8 mouse cellular contexts compared by ENCODE assay signal in genomic region chr19:48090393-48090792, GRCm38 (mm10).
DNase-seq lines count a peak whose midpoint lies in the region; ATAC-seq and TF ChIP-seq lines count a peak whose summit lies in the region.
"Had no signal": no experiment of that assay in that cellular context is flagged by ENCODE, and none has a peak within 500 bp of the region (broad histone marks: within the 10 kb centered on the region; RNA-seq: fewer than 3 reads in every experiment).

No protein-coding gene starts in this region.

- H3K4me1 ChIP-seq in hindbrain, embryonic 10.5 days (replicated peaks): no peaks in the 10 kb centered on the region
- no peaks in the 10 kb centered on the region for H3K4me1 ChIP-seq in hindbrain, embryonic 14.5 days (replicated peaks; ENCODE audit: control insufficient read depth, insufficient read depth, low read length)
- no peaks in the 10 kb centered on the region for H3K4me1 ChIP-seq in ES-E14 (ENCODE audit: control insufficient read depth in 2 of 2, insufficient read depth in 2 of 2, low read length in 2 of 2, poor library complexity in 1 of 2)
- H3K4me1 ChIP-seq in embryonic fibroblast, embryonic 13.5 days (ENCODE audit: control insufficient read depth, insufficient read depth, low read length): no peaks in the 10 kb centered on the region
- H3K4me1 ChIP-seq: embryonic facial prominence, embryonic 12.5 days had no signal

- WGBS in hindbrain, embryonic 10.5 days: 32% methylated on average over 3 of the region's 3 CpGs
- WGBS in hindbrain, embryonic 14.5 days: 32% methylated on average over 3 of the region's 3 CpGs

- peak; percentile 2 for TF ChIP-seq CTCF in C2C12 (IDR thresholded peaks at IDR 0.05; ENCODE audit: control insufficient read depth, insufficient read depth, insufficient read length)
- TF ChIP-seq CTCF in embryonic fibroblast, embryonic 13.5 days (IDR thresholded peaks at IDR 0.05; ENCODE audit: borderline replicate concordance, insufficient read depth, low read length): peak; percentile 49; the same call in 1 of the 2 replicates

- H3K27me3 ChIP-seq in hindbrain, embryonic 10.5 days (ENCODE audit: insufficient read depth, poor library complexity, severe bottlenecking): no peaks in the 10 kb centered on the region
- H3K27me3 ChIP-seq in hindbrain, embryonic 14.5 days (ENCODE audit: control insufficient read depth, insufficient read depth, low read length): no peaks in the 10 kb centered on the region
- H3K27me3 ChIP-seq in C2C12 (ENCODE audit: control insufficient read depth, insufficient read depth, insufficient read length): peaks cover 5% of the 10 kb centered on the region
- H3K27me3 ChIP-seq: embryonic facial prominence, embryonic 12.5 days had no signal

- peak; percentile 43 for DNase-seq in hindbrain, embryonic 10.5 days (ENCODE audit: low spot score)
- DNase-seq in hindbrain, embryonic 14.5 days (ENCODE audit: low spot score): no peak
- peak; percentile 47 for DNase-seq in ES-E14 (ENCODE audit: low read depth, low spot score)
- DNase-seq in lung, postnatal 10 days: peak; percentile 51

- ATAC-seq in hindbrain, embryonic 14.5 days (ENCODE audit: low FRiP score): no peak
- ATAC-seq in inflammation-experienced regulatory T-cells, adult 6 months: no peak

- H3K79me2 ChIP-seq in C2C12 (ENCODE audit: control insufficient read depth, insufficient read depth): no peaks in the 10 kb centered on the region

- no peaks in the 10 kb centered on the region for H3K79me3 ChIP-seq in C2C12 (ENCODE audit: low read depth)

- H3K27ac ChIP-seq in hindbrain, embryonic 10.5 days: no peak overlapping the region
- H3K27ac ChIP-seq in hindbrain, embryonic 14.5 days: no peak overlapping the region
- no peak overlapping the region for H3K27ac ChIP-seq in ES-E14 (ENCODE audit: insufficient read depth, low read depth, low read length, poor library complexity, severe bottlenecking)
- H3K27ac ChIP-seq in embryonic fibroblast, embryonic 13.5 days (ENCODE audit: insufficient read depth, low read length): no peak overlapping the region
- H3K27ac ChIP-seq: embryonic facial prominence, embryonic 12.5 days had no signal

- H3K36me3 ChIP-seq in hindbrain, embryonic 10.5 days: no peaks in the 10 kb centered on the region
- no peaks in the 10 kb centered on the region for H3K36me3 ChIP-seq in hindbrain, embryonic 14.5 days (replicated peaks; ENCODE audit: control insufficient read depth, insufficient read depth)
- H3K36me3 ChIP-seq in C2C12 (ENCODE audit: control insufficient read depth, insufficient read depth) (no peaks in the 10 kb centered on the region), ES-E14 (ENCODE audit: control insufficient read depth, insufficient read depth, low read length, poor library complexity, severe bottlenecking) (no peaks in the 10 kb centered on the region)
- H3K36me3 ChIP-seq: embryonic facial prominence, embryonic 12.5 days had no signal

- in situ Hi-C loops in ES-E14 (cut with MboI; ENCODE audit: low sequenced_read_pairs in 2 of 2, unreplicated experiment in 2 of 2): no loop called here

- no peak overlapping the region for H3K4me2 ChIP-seq in hindbrain, embryonic 14.5 days (replicated peaks)
- H3K4me2 ChIP-seq: embryonic facial prominence, embryonic 12.5 days had no signal

- no peak overlapping the region for H3K9ac ChIP-seq in hindbrain, embryonic 14.5 days
- H3K9ac ChIP-seq in ES-E14 (ENCODE audit: insufficient read depth, low read depth, low read length, poor library complexity, severe bottlenecking): no peak overlapping the region
- H3K9ac ChIP-seq: embryonic facial prominence, embryonic 12.5 days had no signal

- no peak overlapping the region for H3K4me3 ChIP-seq in hindbrain, embryonic 10.5 days
- H3K4me3 ChIP-seq in hindbrain, embryonic 14.5 days (replicated peaks; ENCODE audit: low read length): no peak overlapping the region
- no peak overlapping the region for H3K4me3 ChIP-seq in C2C12 (ENCODE audit: insufficient read depth, poor library complexity, severe bottlenecking)
- H3K4me3 ChIP-seq in ES-E14 (ENCODE audit: insufficient read depth in 1 of 2, low read depth in 1 of 2, low read length in 2 of 2, poor library complexity in 1 of 2, severe bottlenecking in 1 of 2): no peak overlapping the region
- H3K4me3 ChIP-seq in embryonic fibroblast, embryonic 13.5 days (ENCODE audit: insufficient read depth, low read length): no peak overlapping the region
- H3K4me3 ChIP-seq: embryonic facial prominence, embryonic 12.5 days had no signal

- no peak overlapping the region for H3ac ChIP-seq in C2C12 (ENCODE audit: control insufficient read depth, insufficient read length, low read depth)

- peaks cover 7% of the 10 kb centered on the region; the same call in 1 of the 2 replicates for H3K9me3 ChIP-seq in hindbrain, embryonic 10.5 days
- H3K9me3 ChIP-seq in hindbrain, embryonic 14.5 days (ENCODE audit: control insufficient read depth, low read length): no peaks in the 10 kb centered on the region; the same call in 1 of the 2 replicates
- H3K9me3 ChIP-seq in ES-E14 (ENCODE audit: control insufficient read depth, insufficient read depth, low read depth, low read length): no peaks in the 10 kb centered on the region

- TF ChIP-seq POLR2A in embryonic fibroblast, embryonic 13.5 days (IDR thresholded peaks at IDR 0.05; ENCODE audit: low read depth, low read length): no peak

TF ChIP-seq in C2C12, 6 proteins besides CTCF, POLR2A, EP300 and RAD21:
- TF ChIP-seq MAX (IDR thresholded peaks at IDR 0.05) (no peak), MYOG (IDR thresholded peaks at IDR 0.05; ENCODE audit: control insufficient read depth, extremely low read depth, insufficient read length) (no peak), MYOD1 (IDR thresholded peaks at IDR 0.05; ENCODE audit: control insufficient read depth, insufficient read length, low read depth) (no peak), USF1 (IDR thresholded peaks at IDR 0.05; ENCODE audit: low read depth) (no peak), FOSL1 (IDR thresholded peaks at IDR 0.05; ENCODE audit: insufficient read depth, low read length, poor library complexity, severe bottlenecking) (no peak), CEBPB (IDR thresholded peaks at IDR 0.05; ENCODE audit: low read depth) (no peak)

TF ChIP-seq in ES-E14, 5 proteins besides CTCF, POLR2A, EP300 and RAD21:
- TF ChIP-seq CHD2 (IDR thresholded peaks at IDR 0.05; ENCODE audit: low read depth, low read length) (no peak), ZNF384 (IDR thresholded peaks at IDR 0.05; ENCODE audit: low read depth, low read length) (no peak), MAFK (IDR thresholded peaks at IDR 0.05; ENCODE audit: insufficient read depth, low read depth, low read length) (no peak), ZC3H11A (IDR thresholded peaks at IDR 0.05; ENCODE audit: borderline replicate concordance, low read depth, low read length) (no peak), HCFC1 (IDR thresholded peaks at IDR 0.05; ENCODE audit: borderline replicate concordance, insufficient read depth, low read length) (no peak)
TF ChIP-seq in ES-E14: peak in this region for 0.
